Comparison of ENCODE assay signal across 8 mouse cellular contexts in genomic region chr11:116086258-116087193, GRCm38 (mm10). TPM values are rescaled to one million over a fixed set of nuclear protein-coding genes. Genes with fewer than 3 reads are reported as not detected.
A peak's percentile ranks its signal among the peaks of the same experiment; 100 is the strongest.
DNase-seq lines count a peak whose midpoint lies in the region; ATAC-seq lines count a peak whose summit lies in the region.

Gene Wbp2, minus strand, starts transcription at chr11:116086995.

- ATAC-seq in megakaryocyte progenitor cell, adult 5-6 weeks (replicated peaks; ENCODE audit: poor library complexity): peak; percentile 87

- DNase-seq in adipocyte (ENCODE audit: low spot score): peak; percentile 99
- peak; percentile 99 for DNase-seq in embryo, embryonic 10 days (ENCODE audit: low spot score)
- DNase-seq in gastrocnemius, postnatal 10 days: peak; percentile 96
- DNase-seq in induced T-regulatory cell, adult 2 months (ENCODE audit: low read depth): peak; percentile 98
- DNase-seq in left cerebral cortex, adult 9 months (ENCODE audit: low spot score in 2 of 2): peak; percentile 99
- DNase-seq in right cerebral cortex, postnatal 14 days: peak; percentile 94
- DNase-seq in urinary bladder, postnatal 36 days (ENCODE audit: low spot score in 2 of 2): peak; percentile 92 to 97

RNA-seq across cellular contexts. Expression of gene Wbp2, which starts in this region (rescaled TPM):
- 10 to 100 TPM; 64.8 to 66.8 TPM for total RNA-seq in gastrocnemius, postnatal 10 days (2021)
- total RNA-seq in megakaryocyte progenitor cell, adult 5-6 weeks (2015): 42.4 and 56.5 TPM in 2 replicates
- total RNA-seq in megakaryocyte progenitor cell, adult 5-6 weeks (2017): 15.6 and 22.8 TPM in 2 replicates

Comparison
In these comparisons a context has a peak if more than half of its experiments do, and no peak if none do; other contexts are left out.
1. Peak in every context shown above with its lines: DNase-seq and ATAC-seq.